Mouse (Mus musculus) activated CD4-positive, CD25-positive, alpha-beta regulatory T cell, adult 9 weeks (primary cell): ENCODE data around the gene Ccdc153. TPM values are rescaled to one million over a fixed set of nuclear protein-coding genes. Genes with fewer than 3 reads are reported as not detected.

Experiments used
- polyA plus RNA-seq: library from polyadenylated mRNA; unstranded; fragments of 100-300 nt; shearing (Covaris generic); gene quantifications from one replicate; pipeline ENCODE4 v1.2.1, GENCODE M21; 2017

Ccdc153 gene
- polyA plus RNA-seq: not detected

GRCm38 (mm10) chr9:44240399-44240798, at the start of gene Ccdc153:
Gene Ccdc153 (plus strand): TSS chr9:44240676.

DNA sequence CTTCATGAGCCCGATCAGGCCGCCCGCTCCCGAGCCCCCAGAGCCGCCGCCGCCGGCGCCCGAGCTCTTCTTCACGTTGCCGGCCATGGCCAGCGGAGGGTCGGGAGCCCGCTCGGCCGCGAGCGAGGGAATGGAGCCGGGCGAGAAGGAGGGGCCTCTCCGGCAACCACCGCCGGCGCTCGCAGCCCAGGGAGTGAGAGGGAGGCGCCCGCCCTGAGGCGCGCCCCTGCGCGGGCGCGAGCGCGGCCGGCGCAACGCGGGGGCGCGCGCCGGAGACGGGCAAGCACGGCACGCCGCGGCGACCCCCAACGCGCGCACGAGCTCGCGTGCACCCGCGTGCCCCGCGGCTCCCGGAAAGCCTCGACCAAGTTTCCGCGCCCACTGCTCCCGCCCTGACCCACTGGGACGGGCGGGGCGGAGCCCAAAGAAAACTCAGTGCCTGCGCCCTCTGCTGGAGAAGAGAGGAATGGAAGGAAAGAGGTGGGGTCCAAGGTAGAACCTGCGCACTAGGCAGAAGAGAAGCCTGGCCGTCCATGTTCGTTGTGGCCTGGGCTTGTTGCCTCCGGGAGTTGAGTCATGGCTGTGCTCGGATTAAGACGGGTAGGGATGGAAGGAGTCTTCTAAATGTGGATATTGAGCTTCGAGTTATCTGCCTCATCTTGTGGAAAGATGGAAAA, 6.5 kb upstream of the Ccdc153 start, which contains the start of gene Cbl:
Gene Cbl, minus strand, starts transcription at position 248 of the 677 bp plus-strand sequence.

GRCm38 (mm10) chr9:44251314-44251713, 10.8 kb downstream of the Ccdc153 start, which contains the start of gene Pdzd3:
Gene Pdzd3 (minus strand): TSS chr9:44251471.

DNA sequence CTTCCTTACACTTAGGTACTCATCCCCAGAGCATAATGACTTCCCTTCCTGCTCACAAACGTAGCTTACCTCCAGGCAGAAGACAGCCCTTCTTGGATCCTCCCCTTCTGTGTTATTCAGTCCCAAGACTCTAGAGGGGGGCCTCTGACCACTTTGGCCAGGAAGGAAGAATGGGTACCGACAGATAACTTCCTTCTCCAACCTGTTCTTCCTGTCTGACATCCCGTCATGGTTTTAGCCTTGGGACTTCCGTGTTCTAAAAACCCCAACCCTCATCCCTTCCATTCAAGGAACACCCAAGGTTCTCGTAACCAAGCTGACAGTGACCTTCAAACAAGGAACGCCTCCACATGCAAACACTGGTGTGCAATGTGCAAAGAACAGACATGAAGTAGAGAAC, 28.0 kb downstream of the Ccdc153 start, which contains the start of gene Nlrx1:
Gene Nlrx1, minus strand, starts transcription at position 168 of the 400 bp plus-strand sequence.

DNA sequence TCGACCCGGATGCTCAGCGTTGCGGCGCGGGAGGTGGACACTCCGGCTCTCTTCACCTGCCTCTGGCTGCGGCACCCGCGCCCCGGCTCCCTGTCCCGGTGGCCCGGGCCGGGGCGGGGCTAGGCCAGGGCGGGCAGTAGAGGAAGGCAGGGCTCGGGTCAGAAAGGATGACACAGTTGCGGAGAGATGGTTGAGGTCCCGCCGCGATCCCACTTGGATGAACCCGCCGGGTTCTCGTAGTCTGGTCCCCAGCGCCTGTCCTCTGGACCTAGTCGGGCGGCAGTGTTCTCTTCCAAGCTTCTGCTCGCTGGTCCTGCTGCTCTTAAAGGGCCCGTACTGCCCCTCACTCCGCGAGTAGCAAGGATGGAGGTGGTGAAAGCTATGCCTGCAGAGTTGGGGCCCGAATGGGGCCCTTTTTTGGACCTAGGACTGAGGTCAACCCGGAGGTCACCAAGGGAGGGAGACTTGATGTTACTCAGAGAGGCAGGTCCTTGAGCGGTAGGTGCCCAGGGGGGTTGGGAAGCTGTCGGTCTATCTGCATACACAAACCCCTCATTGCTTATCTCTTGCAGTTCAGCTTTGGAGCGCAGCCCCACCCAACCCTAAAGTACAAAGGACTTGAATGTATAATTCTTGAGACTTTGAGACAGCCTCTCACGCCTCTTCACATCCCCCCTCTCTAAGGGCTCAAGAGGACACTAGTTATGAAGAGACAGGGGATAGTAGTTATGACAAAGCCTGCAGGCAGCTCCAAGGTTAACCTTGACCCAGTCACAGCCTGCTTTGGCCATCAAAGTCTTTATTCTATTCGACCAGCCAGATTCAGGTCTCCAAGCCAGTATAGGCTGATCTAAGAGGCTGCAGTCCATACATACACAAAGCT, 47.8 kb downstream of the Ccdc153 start, which contains the start of gene Abcg4:
Gene Abcg4, minus strand, starts transcription at position 540 of the 883 bp plus-strand sequence.

Other genes starting within 250 kb of the Ccdc153 start
- 149 TPM for gene Thy1, start 197.3 kb upstream of the Ccdc153 start, polyA plus RNA-seq
- gene Usp2, start 173.7 kb upstream of the Ccdc153 start, polyA plus RNA-seq: 1.9 TPM
- not detected for gene Mfrp, start 138.9 kb upstream of the Ccdc153 start, polyA plus RNA-seq
- not detected for gene C1qtnf5, start 133.4 kb upstream of the Ccdc153 start, polyA plus RNA-seq
- not detected for gene Gm49380, start 127.2 kb upstream of the Ccdc153 start, polyA plus RNA-seq
- 11.6 TPM for gene Rnf26, start 127.2 kb upstream of the Ccdc153 start, polyA plus RNA-seq
- gene Mcam, start 106.2 kb upstream of the Ccdc153 start, polyA plus RNA-seq: not detected
- gene Cbl, start 6.6 kb upstream of the Ccdc153 start, polyA plus RNA-seq: 33.6 TPM
- gene Pdzd3, start 10.8 kb downstream of the Ccdc153 start, polyA plus RNA-seq: 0.21 TPM
- 12.2 TPM for gene Nlrx1, start 27.9 kb downstream of the Ccdc153 start, polyA plus RNA-seq
- gene Abcg4, start 47.9 kb downstream of the Ccdc153 start, polyA plus RNA-seq: 0.32 TPM
- gene Hinfp, start 65.0 kb downstream of the Ccdc153 start, polyA plus RNA-seq: 32.9 TPM
- 8.9 TPM for gene C2cd2l, start 79.6 kb downstream of the Ccdc153 start, polyA plus RNA-seq
- 24.2 TPM for gene Dpagt1, start 85.3 kb downstream of the Ccdc153 start, polyA plus RNA-seq
- 27.0 TPM for gene H2afx, start 94.0 kb downstream of the Ccdc153 start, polyA plus RNA-seq
- gene Hmbs, start 103.6 kb downstream of the Ccdc153 start, polyA plus RNA-seq: 34.4 TPM
- 73.3 TPM for gene Vps11, start 121.0 kb downstream of the Ccdc153 start, polyA plus RNA-seq
- 29.2 TPM for gene Hyou1, start 138.8 kb downstream of the Ccdc153 start, polyA plus RNA-seq
- gene Slc37a4, start 156.2 kb downstream of the Ccdc153 start, polyA plus RNA-seq: 31.3 TPM
- 1,803 TPM for gene Rps25, start 166.5 kb downstream of the Ccdc153 start, polyA plus RNA-seq
- 137 TPM for gene Trappc4, start 166.9 kb downstream of the Ccdc153 start, polyA plus RNA-seq
- 59.5 TPM for gene Ccdc84, start 177.9 kb downstream of the Ccdc153 start, polyA plus RNA-seq
- 0.18 TPM for gene Foxr1, start 200.5 kb downstream of the Ccdc153 start, polyA plus RNA-seq
- not detected for gene Upk2, start 214.3 kb downstream of the Ccdc153 start, polyA plus RNA-seq
- 10.4 TPM for gene Bcl9l, start 242.1 kb downstream of the Ccdc153 start, polyA plus RNA-seq